Mouse (Mus musculus) C2C12 (cell line): ENCODE data around the gene Sult2b1.

Experiments used
- CEBPB ChIP-seq: IDR thresholded peaks from one replicate; pipeline ENCODE4 v1.6.1; 2011; ENCODE audit warnings: low read depth, mild to moderate bottlenecking, control low read depth, moderate library complexity
- CTCF ChIP-seq: IDR thresholded peaks from one replicate; pipeline ENCODE4 v1.5.1; 2011; ENCODE audit not compliant: control insufficient read depth, insufficient read depth, insufficient read length
- FOSL1 ChIP-seq: IDR thresholded peaks from one replicate; pipeline ENCODE4 v1.8.0; 2011; ENCODE audit warnings: mild to moderate bottlenecking, low read length; ENCODE audit not compliant: poor library complexity, insufficient read depth, severe bottlenecking
- MAX ChIP-seq: IDR thresholded peaks from one replicate; pipeline ENCODE4 v1.6.1; 2011; ENCODE audit warnings: mild to moderate bottlenecking, control low read depth
- MYOD1 ChIP-seq: IDR thresholded peaks from one replicate; pipeline ENCODE4 v1.6.1; 2011; ENCODE audit warnings: low read depth; ENCODE audit not compliant: control insufficient read depth, insufficient read length
- USF1 ChIP-seq: IDR thresholded peaks from one replicate; pipeline ENCODE4 v1.6.1; 2011; ENCODE audit warnings: low read depth, mild to moderate bottlenecking, control low read depth, moderate library complexity

- TF ChIP-seq CTCF (no peak), MYOD1 (no peak), USF1 (no peak), FOSL1 (no peak), MAX (no peak), CEBPB (no peak)
Observed at GRCm38 (mm10) chr7:45832428-45832827, 48.0 kb upstream of the Sult2b1 start.
